Mouse (Mus musculus) thymus, adult 2 months (tissue): Measurements from ENCODE around the gene Mgp. TPM values are rescaled to one million over a fixed set of nuclear protein-coding genes. Genes with fewer than 3 reads are reported as not detected.

Source experiments
- DNase-seq: peaks from one replicate; pipeline ENCODE4 v3.0.0; 2021
- H3K27ac ChIP-seq: fragments of 200-500 bp; 2 replicates; pipeline ENCODE4 v1.5.1; 2012; ENCODE audit warnings: low read length, control low read depth; ENCODE audit not compliant: control insufficient read depth, insufficient read depth
- H3K27me3 ChIP-seq: fragments of 200-500 bp; 2 replicates; pipeline ENCODE4 v1.6.1; 2012; ENCODE audit warnings: mild to moderate bottlenecking, low read length, moderate library complexity, mixed read lengths; ENCODE audit not compliant: control insufficient read depth, insufficient read depth
- H3K36me3 ChIP-seq: fragments of 200-500 bp; 2 replicates; pipeline ENCODE4 v1.6.1; 2012; ENCODE audit warnings: mild to moderate bottlenecking, low read length, moderate library complexity; ENCODE audit not compliant: control insufficient read depth, insufficient read depth
- H3K4me1 ChIP-seq: fragments of 200-500 bp; replicated peaks from 2 replicates; pipeline ENCODE4 v1.6.1; 2012; ENCODE audit warnings: low read length; ENCODE audit not compliant: control insufficient read depth, insufficient read depth
- H3K4me3 ChIP-seq: fragments of 200-500 bp; 2 replicates; pipeline ENCODE4 v1.5.1; 2012; ENCODE audit warnings: mild to moderate bottlenecking, low read length, control low read depth, moderate library complexity; ENCODE audit not compliant: control insufficient read depth, insufficient read depth
- CTCF ChIP-seq: fragments of 200-500 bp; IDR thresholded peaks from 2 replicates; pipeline ENCODE4 v1.5.1; 2012; ENCODE audit warnings: mild to moderate bottlenecking, control low read depth, low read length, moderate library complexity, borderline replicate concordance; ENCODE audit not compliant: control insufficient read depth, poor library complexity, insufficient read depth; ENCODE audit errors: extremely low read depth
- POLR2A ChIP-seq: fragments of 200-500 bp; IDR thresholded peaks from 2 replicates; pipeline ENCODE4 v1.6.1; 2012; ENCODE audit warnings: mild to moderate bottlenecking, low read length, control low read depth, moderate library complexity; ENCODE audit not compliant: control insufficient read depth, poor library complexity, insufficient read depth; ENCODE audit errors: extremely low read depth
- WGBS: fragments of 180-500 bp; shearing (Covaris S2); methylation state at CpG from one replicate; pipeline ENCODE4 v1.1.7; 2018; 5-methylcytosine and 5-hydroxymethylcytosine counted together
- polyA plus RNA-seq: library from polyadenylated mRNA; depleted of rRNA; stranded (reverse); fragments of >200 nt; gene quantifications from 2 replicates; pipeline ENCODE4 v1.2.3, GENCODE M21; 2012

Gene Mgp
- polyA plus RNA-seq, 1 experiment = 274 TPM

GRCm38 (mm10) chr6:136900369-136901009, 24.9 kb upstream of the Mgp start:
- Histone ChIP-seq H3K4me3 (no peak overlapping the region), H3K27ac (no peak overlapping the region), H3K27me3 (no peaks in the 10 kb centered on the region), H3K36me3 (no peaks in the 10 kb centered on the region), H3K4me1 (peaks cover 5% of the 10 kb centered on the region; the same call in 1 of the 2 replicates)
- 27% methylated on average over 4 of the region's 4 CpGs for WGBS
- DNase-seq = no peak
- TF ChIP-seq POLR2A = no peak
- no peak for TF ChIP-seq CTCF

GRCm38 (mm10) chr6:136898954-136899353, 23.3 kb upstream of the Mgp start:
- no peak overlapping the region for H3K4me3 ChIP-seq
- TF ChIP-seq POLR2A (no peak), CTCF (no peak)
- 3% methylated on average over 2 of the region's 2 CpGs for WGBS
- H3K36me3 ChIP-seq = no peaks in the 10 kb centered on the region
- peaks cover 7% of the 10 kb centered on the region; the same call in 1 of the 2 replicates for H3K4me1 ChIP-seq
- DNase-seq = peak; percentile 33
- no peaks in the 10 kb centered on the region for H3K27me3 ChIP-seq
- H3K27ac ChIP-seq = no peak overlapping the region

DNA sequence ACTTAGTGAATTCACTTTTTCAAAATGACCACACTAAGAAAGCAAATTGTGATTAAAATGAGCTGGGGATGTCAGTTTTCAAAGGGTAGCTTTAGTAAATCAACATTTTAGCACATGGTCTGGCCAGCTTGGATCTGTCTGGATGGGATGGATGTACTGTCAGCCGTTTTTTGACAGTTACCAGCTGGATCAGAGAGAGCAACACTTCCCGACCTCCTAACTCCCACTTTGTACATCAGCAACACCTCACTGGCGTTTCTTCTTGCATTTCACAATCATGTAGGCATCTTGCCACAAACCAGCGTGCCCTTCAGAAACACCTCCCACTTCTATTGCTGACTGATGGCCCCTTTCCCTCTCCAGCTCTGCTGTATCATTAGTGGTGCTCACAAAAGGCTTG, 22.6 kb upstream of the Mgp start:
- 67% methylated on average over 4 of the region's 4 CpGs for WGBS
- no peak overlapping the region for H3K4me3 ChIP-seq
- peaks cover 7% of the 10 kb centered on the region; the same call in 1 of the 2 replicates for H3K4me1 ChIP-seq
- no peak overlapping the region for H3K27ac ChIP-seq
- H3K36me3 ChIP-seq = no peaks in the 10 kb centered on the region
- no peaks in the 10 kb centered on the region for H3K27me3 ChIP-seq
- DNase-seq = no peak
- TF ChIP-seq CTCF = no peak
- no peak for TF ChIP-seq POLR2A

DNA sequence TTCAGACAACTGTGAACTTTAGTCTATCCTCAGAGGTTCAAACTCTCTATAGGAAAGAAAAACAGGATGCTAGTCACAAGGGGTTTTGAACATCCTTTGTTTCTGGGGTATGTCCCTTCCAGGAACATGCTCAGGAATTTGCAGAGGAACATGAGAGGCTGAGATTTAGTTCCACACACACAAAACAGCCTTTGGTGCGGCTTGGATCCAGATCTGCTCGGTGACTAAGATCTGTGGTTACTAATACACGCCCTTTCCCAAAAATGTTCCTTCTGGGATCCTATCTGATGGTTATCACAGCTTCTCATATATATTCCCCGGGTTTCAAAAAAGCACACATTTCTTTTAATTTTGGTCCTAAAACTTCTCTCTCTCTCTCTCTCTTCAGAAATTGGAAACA, 22.2 kb upstream of the Mgp start:
- no peak for TF ChIP-seq CTCF
- no peak for TF ChIP-seq POLR2A
- 92% methylated on average over 4 of the region's 4 CpGs for WGBS
- peaks cover 7% of the 10 kb centered on the region; the same call in 1 of the 2 replicates for H3K4me1 ChIP-seq
- DNase-seq = no peak
- no peaks in the 10 kb centered on the region for H3K36me3 ChIP-seq
- H3K4me3 ChIP-seq = no peak overlapping the region
- no peaks in the 10 kb centered on the region for H3K27me3 ChIP-seq
- no peak overlapping the region for H3K27ac ChIP-seq

DNA sequence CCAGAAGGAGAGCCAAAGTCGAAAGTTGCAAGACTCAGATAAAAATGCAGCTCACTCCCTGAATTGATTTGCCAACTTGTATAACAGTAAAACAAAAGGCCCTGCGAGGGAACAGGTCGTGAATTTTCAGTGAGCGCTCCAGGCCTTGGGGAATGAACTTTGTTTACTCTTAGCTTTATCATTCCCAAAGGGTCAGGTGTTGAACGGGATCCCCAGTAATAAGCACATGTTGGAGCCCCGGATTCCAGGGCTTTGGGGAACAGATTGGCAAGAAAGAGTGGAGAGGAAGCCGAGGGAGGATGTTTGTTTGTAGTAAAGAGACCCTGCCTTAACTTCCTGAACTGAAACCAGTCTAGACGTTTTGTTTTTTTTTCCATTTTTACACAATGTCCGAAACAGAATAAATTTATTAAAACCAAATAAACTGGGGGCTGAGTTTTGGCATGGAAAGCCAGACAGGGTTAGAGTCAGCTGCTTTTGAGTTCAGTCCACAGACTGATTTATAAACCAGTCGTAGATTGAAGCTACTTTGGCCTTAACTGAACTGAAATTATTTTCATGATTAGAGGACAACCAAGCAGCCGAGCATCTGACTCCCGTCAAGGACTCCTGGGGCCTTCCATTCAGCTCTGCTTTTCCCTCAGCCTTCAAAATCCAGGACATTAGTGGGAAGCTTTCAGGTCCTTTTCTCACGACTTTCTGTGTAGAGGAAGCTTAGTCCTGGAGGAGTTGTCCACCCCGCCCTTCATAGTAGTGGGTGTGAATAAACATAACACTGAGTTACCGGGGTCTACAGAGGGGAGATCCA, 19.1 kb upstream of the Mgp start:
- no peak for DNase-seq
- Histone ChIP-seq H3K36me3 (no peaks in the 10 kb centered on the region), H3K4me1 (0 out of 2 replicates have a peak, but pooled peaks cover 5% of the 10 kb centered on the region), H3K27ac (no peak overlapping the region), H3K4me3 (no peak overlapping the region), H3K27me3 (no peaks in the 10 kb centered on the region)
- TF ChIP-seq CTCF (no peak), POLR2A (no peak)
- WGBS = 68% methylated on average over 15 of the region's 15 CpGs

DNA sequence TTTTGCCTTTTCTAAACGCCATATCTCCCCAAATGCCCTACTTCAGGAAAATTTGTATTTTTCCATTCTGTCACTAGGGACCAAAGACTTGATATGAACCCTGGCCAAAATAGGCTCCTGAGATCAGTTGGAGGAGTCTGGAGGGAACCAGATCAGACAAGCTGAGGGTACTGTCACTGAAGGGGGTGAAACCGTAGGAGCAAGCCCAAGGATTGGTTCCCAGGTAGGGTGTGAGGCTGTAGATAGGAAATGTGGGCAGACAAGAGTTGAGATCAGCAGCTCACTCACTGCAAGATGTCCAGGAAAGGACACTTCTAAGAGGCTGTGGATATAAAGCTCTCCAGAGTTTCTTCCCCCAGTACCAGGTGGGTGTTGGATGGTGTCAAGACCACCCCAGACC, 16.4 kb upstream of the Mgp start:
- Histone ChIP-seq H3K27ac (no peak overlapping the region), H3K4me3 (no peak overlapping the region), H3K36me3 (no peaks in the 10 kb centered on the region), H3K27me3 (no peaks in the 10 kb centered on the region), H3K4me1 (0 out of 2 replicates have a peak, but pooled peaks cover 3% of the 10 kb centered on the region)
- TF ChIP-seq CTCF = no peak
- no peak for TF ChIP-seq POLR2A
- WGBS = 95% methylated on average over 2 of the region's 2 CpGs
- DNase-seq = no peak

DNA sequence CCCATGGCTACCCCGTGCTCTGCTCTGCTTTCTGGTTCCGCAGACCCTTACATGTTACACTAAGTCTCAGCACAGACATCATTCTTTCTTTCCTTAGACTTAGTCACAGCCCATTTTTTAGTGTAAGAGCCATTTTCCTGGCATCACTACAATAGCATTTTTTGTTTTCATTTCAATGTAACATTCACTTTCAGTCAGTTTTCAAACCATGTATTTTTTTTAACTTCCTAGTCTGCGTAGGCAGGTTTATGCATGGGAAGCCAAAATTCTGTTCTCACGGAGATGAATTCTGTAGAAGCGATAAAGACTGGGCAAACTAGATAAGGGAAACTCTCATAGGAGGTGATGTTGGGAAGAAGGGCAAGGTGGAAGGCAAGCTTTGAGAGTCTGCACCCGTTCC, 13.9 kb upstream of the Mgp start:
- H3K4me1 ChIP-seq = no peaks in the 10 kb centered on the region
- 95% methylated on average over 6 of the region's 6 CpGs for WGBS
- TF ChIP-seq CTCF = no peak
- H3K36me3 ChIP-seq = no peaks in the 10 kb centered on the region
- H3K4me3 ChIP-seq = no peak overlapping the region
- DNase-seq = no peak
- H3K27ac ChIP-seq = no peak overlapping the region
- no peaks in the 10 kb centered on the region for H3K27me3 ChIP-seq
